ENCODE assay signal across 10 mouse cellular contexts in genomic region chr9:44373386-44373785, GRCm38 (mm10).
"Had no signal": no experiment of that assay in that cellular context is flagged by ENCODE, and none has a peak within 500 bp of the region (broad histone marks: within the 10 kb centered on the region; RNA-seq: fewer than 3 reads in every experiment).

No protein-coding gene starts in this region.

- ATAC-seq: midbrain, embryonic 13.5 days had no signal

- H3K9me3 ChIP-seq: limb, embryonic 10.5 days; midbrain, embryonic 13.5 days; neural tube, embryonic 15.5 days had no signal

- DNase-seq: kidney, adult 18-20 months; kidney, postnatal 25 days; lung, adult 18-20 months; spleen, adult 18-20 months; thymus, adult 18-20 months; thymus, postnatal 14 days had no signal

- H3K27ac ChIP-seq: limb, embryonic 10.5 days; midbrain, embryonic 13.5 days; neural tube, embryonic 15.5 days had no signal

- H3K4me2 ChIP-seq: midbrain, embryonic 13.5 days; neural tube, embryonic 15.5 days had no signal

- H3K36me3 ChIP-seq: limb, embryonic 10.5 days; midbrain, embryonic 13.5 days; neural tube, embryonic 15.5 days had no signal

- H3K4me3 ChIP-seq: limb, embryonic 10.5 days; midbrain, embryonic 13.5 days; myocyte; neural tube, embryonic 15.5 days had no signal

- H3K27me3 ChIP-seq: midbrain, embryonic 13.5 days; neural tube, embryonic 15.5 days had no signal

- H3K9ac ChIP-seq: midbrain, embryonic 13.5 days; neural tube, embryonic 15.5 days had no signal
